Mouse (Mus musculus): ENCODE results near the gene Pnliprp2. TPM values are rescaled to one million over a fixed set of nuclear protein-coding genes. Genes with fewer than 3 reads are reported as not detected.

Gene Pnliprp2
- polyA plus RNA-seq, 1 experiment, result not detected

- Histone ChIP-seq H3ac (ENCODE audit: control insufficient read depth, insufficient read length) (no peak overlapping the region), H3K27me3 (ENCODE audit: control insufficient read depth, insufficient read depth, insufficient read length) (no peaks in the 10 kb centered on the region), H3K79me2 (ENCODE audit: control insufficient read depth, insufficient read depth) (no peaks in the 10 kb centered on the region), H3K4me2 (ENCODE audit: low read depth) (no peak overlapping the region), H3K36me3 (ENCODE audit: control insufficient read depth, insufficient read depth) (peaks cover under 1% of the 10 kb centered on the region), H3K4me3 (no peak overlapping the region)
- no peak for TF ChIP-seq MAX (IDR thresholded peaks at IDR 0.05; ENCODE audit: low read depth)
- TF ChIP-seq TCF3 (IDR thresholded peaks at IDR 0.05; ENCODE audit: insufficient read length, low read depth), result no peak
- no peak for TF ChIP-seq REST (IDR thresholded peaks at IDR 0.05; ENCODE audit: insufficient read depth, insufficient read length)
- no peak for TF ChIP-seq MYOG (IDR thresholded peaks at IDR 0.05; ENCODE audit: control insufficient read depth in 1 of 3, insufficient read depth in 1 of 3, insufficient read length in 2 of 3, low read depth in 2 of 3)
- no peak for TF ChIP-seq SRF (IDR thresholded peaks at IDR 0.05; ENCODE audit: control insufficient read depth, insufficient read length, low read depth)
These were observed 45.8 kb downstream of the Pnliprp2 start for GRCm38 (mm10) chr19:58805191-58805779.

GRCm38 (mm10) chr19:58806364-58806763, 46.8 kb downstream of the Pnliprp2 start:
- no peak overlapping the region for H3K4me3 ChIP-seq
- no peak overlapping the region for H3ac ChIP-seq (ENCODE audit: control insufficient read depth, insufficient read length)
- H3K4me2 ChIP-seq (ENCODE audit: low read depth), result no peak overlapping the region
- no peaks in the 10 kb centered on the region for H3K79me2 ChIP-seq (ENCODE audit: control insufficient read depth, insufficient read depth)
- no peaks in the 10 kb centered on the region for H3K36me3 ChIP-seq (ENCODE audit: control insufficient read depth, insufficient read depth)
- TF ChIP-seq TCF12 (IDR thresholded peaks at IDR 0.05; ENCODE audit: insufficient read depth, poor library complexity, severe bottlenecking) (no peak), POLR2AphosphoS2 (IDR thresholded peaks at IDR 0.05; ENCODE audit: insufficient read length, low read depth) (no peak), MYOG (IDR thresholded peaks at IDR 0.05; ENCODE audit: control insufficient read depth in 1 of 3, insufficient read depth in 1 of 3, insufficient read length in 2 of 3, low read depth in 2 of 3) (peak in 2 of 3 experiments; percentile 41 to 47), USF1 (IDR thresholded peaks at IDR 0.05; ENCODE audit: low read depth) (no peak), MAX (IDR thresholded peaks at IDR 0.05; ENCODE audit: low read depth) (no peak), MYOD1 (IDR thresholded peaks at IDR 0.05; ENCODE audit: control insufficient read depth in 1 of 3, insufficient read length in 2 of 3, low read depth in 2 of 3) (peak in 2 of 3 experiments; percentile 55 to 58), E2F4 (IDR thresholded peaks at IDR 0.05; ENCODE audit: insufficient read depth) (no peak)
- no peaks in the 10 kb centered on the region for H3K27me3 ChIP-seq (ENCODE audit: control insufficient read depth, insufficient read depth, insufficient read length)

- Histone ChIP-seq H3K4me3 (no peak overlapping the region), H3ac (ENCODE audit: control insufficient read depth, insufficient read length) (no peak overlapping the region), H3K27me3 (ENCODE audit: control insufficient read depth, insufficient read depth, insufficient read length) (no peaks in the 10 kb centered on the region), H3K36me3 (ENCODE audit: control insufficient read depth, insufficient read depth) (no peaks in the 10 kb centered on the region), H3K4me2 (ENCODE audit: low read depth) (no peak overlapping the region), H3K79me2 (ENCODE audit: control insufficient read depth, insufficient read depth) (no peaks in the 10 kb centered on the region)
- TF ChIP-seq USF1 (IDR thresholded peaks at IDR 0.05; ENCODE audit: low read depth) (no peak), MYOG (IDR thresholded peaks at IDR 0.05; ENCODE audit: control insufficient read depth in 1 of 3, insufficient read depth in 1 of 3, insufficient read length in 2 of 3, low read depth in 2 of 3) (no peak), POLR2AphosphoS2 (IDR thresholded peaks at IDR 0.05; ENCODE audit: insufficient read length, low read depth) (no peak), SRF (IDR thresholded peaks at IDR 0.05; ENCODE audit: control insufficient read depth, insufficient read length, low read depth) (no peak), E2F4 (IDR thresholded peaks at IDR 0.05; ENCODE audit: insufficient read depth) (no peak), POLR2A (IDR thresholded peaks at IDR 0.05; ENCODE audit: insufficient read length, low read depth) (no peak), TCF12 (IDR thresholded peaks at IDR 0.05; ENCODE audit: insufficient read depth, poor library complexity, severe bottlenecking) (no peak), CEBPB (IDR thresholded peaks at IDR 0.05; ENCODE audit: insufficient read depth, poor library complexity, severe bottlenecking) (no peak), MAX (IDR thresholded peaks at IDR 0.05; ENCODE audit: low read depth) (no peak), REST (IDR thresholded peaks at IDR 0.05; ENCODE audit: insufficient read depth, insufficient read length) (no peak), TCF3 (IDR thresholded peaks at IDR 0.05; ENCODE audit: insufficient read length, low read depth) (no peak), MYOD1 (IDR thresholded peaks at IDR 0.05; ENCODE audit: control insufficient read depth in 1 of 3, insufficient read length in 2 of 3, low read depth in 2 of 3) (no peak)
These were observed 49.3 kb downstream of the Pnliprp2 start for GRCm38 (mm10) chr19:58808864-58809263.

GRCm38 (mm10) chr19:58810536-58810935, 51.0 kb downstream of the Pnliprp2 start:
- Histone ChIP-seq H3K4me3 (no peak overlapping the region), H3K4me2 (ENCODE audit: low read depth) (no peak overlapping the region), H3K27me3 (ENCODE audit: control insufficient read depth, insufficient read depth, insufficient read length) (no peaks in the 10 kb centered on the region), H3K79me2 (ENCODE audit: control insufficient read depth, insufficient read depth) (no peaks in the 10 kb centered on the region), H3ac (ENCODE audit: control insufficient read depth, insufficient read length) (no peak overlapping the region), H3K36me3 (ENCODE audit: control insufficient read depth, insufficient read depth) (no peaks in the 10 kb centered on the region)
- TF ChIP-seq TCF3 (IDR thresholded peaks at IDR 0.05; ENCODE audit: insufficient read length, low read depth), result no peak

- TF ChIP-seq TCF3 (IDR thresholded peaks at IDR 0.05; ENCODE audit: insufficient read length, low read depth) (no peak), MYOG (IDR thresholded peaks at IDR 0.05; ENCODE audit: control insufficient read depth in 1 of 3, insufficient read depth in 1 of 3, insufficient read length in 2 of 3, low read depth in 2 of 3) (no peak), MAX (IDR thresholded peaks at IDR 0.05; ENCODE audit: low read depth) (no peak), REST (IDR thresholded peaks at IDR 0.05; ENCODE audit: insufficient read depth, insufficient read length) (no peak), SRF (IDR thresholded peaks at IDR 0.05; ENCODE audit: control insufficient read depth, insufficient read length, low read depth) (no peak), MYOD1 (IDR thresholded peaks at IDR 0.05; ENCODE audit: control insufficient read depth in 1 of 3, insufficient read length in 2 of 3, low read depth in 2 of 3) (no peak), TCF12 (IDR thresholded peaks at IDR 0.05; ENCODE audit: insufficient read depth, poor library complexity, severe bottlenecking) (no peak), POLR2A (IDR thresholded peaks at IDR 0.05; ENCODE audit: insufficient read length, low read depth) (no peak), USF1 (IDR thresholded peaks at IDR 0.05; ENCODE audit: low read depth) (no peak), E2F4 (IDR thresholded peaks at IDR 0.05; ENCODE audit: insufficient read depth) (no peak), CEBPB (IDR thresholded peaks at IDR 0.05; ENCODE audit: insufficient read depth, poor library complexity, severe bottlenecking) (no peak), POLR2AphosphoS2 (IDR thresholded peaks at IDR 0.05; ENCODE audit: insufficient read length, low read depth) (no peak)
- H3K27me3 ChIP-seq (ENCODE audit: control insufficient read depth, insufficient read depth, insufficient read length), result no peaks in the 10 kb centered on the region
These were observed 55.8 kb downstream of the Pnliprp2 start for GRCm38 (mm10) chr19:58815179-58815922.

More at GRCm38 (mm10) chr19:58815179-58815922, 55.8 kb downstream of the Pnliprp2 start:
- Histone ChIP-seq H3K4me2 (ENCODE audit: low read depth) (no peak overlapping the region), H3K79me2 (ENCODE audit: control insufficient read depth, insufficient read depth) (no peaks in the 10 kb centered on the region), H3ac (ENCODE audit: control insufficient read depth, insufficient read length) (no peak overlapping the region), H3K4me3 (no peak overlapping the region), H3K36me3 (ENCODE audit: control insufficient read depth, insufficient read depth) (no peaks in the 10 kb centered on the region)
